Mouse (Mus musculus): ENCODE results near the gene Atg10. TPM values are rescaled to one million over a fixed set of nuclear protein-coding genes. Genes with fewer than 3 reads are reported as not detected.

Gene Atg10
- polyA plus RNA-seq, 1 experiment = 11.1 TPM

- H3K4me1 ChIP-seq (ENCODE audit: control insufficient read depth, insufficient read depth, low read length) = no peaks in the 10 kb centered on the region
- no peak for DNase-seq
- H3K27me3 ChIP-seq (ENCODE audit: control insufficient read depth, insufficient read depth, low read length) = no peaks in the 10 kb centered on the region
- H3K4me3 ChIP-seq (replicated peaks; ENCODE audit: insufficient read depth, low read depth, low read length) = no peak overlapping the region
- TF ChIP-seq CTCF (IDR thresholded peaks at IDR 0.05; ENCODE audit: borderline replicate concordance, insufficient read depth, low read depth, low read length) (no peak), POLR2A (IDR thresholded peaks at IDR 0.05; ENCODE audit: borderline replicate concordance, insufficient read depth, low read length) (no peak)
- no peak overlapping the region for H3K27ac ChIP-seq (ENCODE audit: insufficient read depth, low read length)
These were observed 87.4 kb downstream of the Atg10 start for GRCm38 (mm10) chr13:91136337-91136736.

GRCm38 (mm10) chr13:91133334-91133890 lies 90.4 kb downstream of the Atg10 start:
- TF ChIP-seq CTCF (IDR thresholded peaks at IDR 0.05; ENCODE audit: borderline replicate concordance, insufficient read depth, low read depth, low read length) (no peak), POLR2A (IDR thresholded peaks at IDR 0.05; ENCODE audit: borderline replicate concordance, insufficient read depth, low read length) (no peak)

GRCm38 (mm10) chr13:91129071-91129470 lies 94.7 kb downstream of the Atg10 start:
- no peak overlapping the region for H3K27ac ChIP-seq (ENCODE audit: insufficient read depth, low read length)
- 5% methylated on average over 7 of the region's 7 CpGs for WGBS
- no peak overlapping the region for H3K4me3 ChIP-seq (replicated peaks; ENCODE audit: insufficient read depth, low read depth, low read length)
- no peak for TF ChIP-seq CTCF (IDR thresholded peaks at IDR 0.05; ENCODE audit: borderline replicate concordance, insufficient read depth, low read depth, low read length)
- no peak for TF ChIP-seq POLR2A (IDR thresholded peaks at IDR 0.05; ENCODE audit: borderline replicate concordance, insufficient read depth, low read length)
- DNase-seq = peak; percentile 26 to 29
- no peaks in the 10 kb centered on the region for H3K4me1 ChIP-seq (ENCODE audit: control insufficient read depth, insufficient read depth, low read length)
- no peaks in the 10 kb centered on the region for H3K27me3 ChIP-seq (ENCODE audit: control insufficient read depth, insufficient read depth, low read length)

More at GRCm38 (mm10) chr13:91133334-91133890, 90.4 kb downstream of the Atg10 start:
- no peak for DNase-seq
- no peaks in the 10 kb centered on the region for H3K27me3 ChIP-seq (ENCODE audit: control insufficient read depth, insufficient read depth, low read length)
- WGBS = 88% methylated on average over 5 of the region's 5 CpGs
- no peak overlapping the region for H3K4me3 ChIP-seq (replicated peaks; ENCODE audit: insufficient read depth, low read depth, low read length)
- H3K27ac ChIP-seq (ENCODE audit: insufficient read depth, low read length) = no peak overlapping the region
- no peaks in the 10 kb centered on the region for H3K4me1 ChIP-seq (ENCODE audit: control insufficient read depth, insufficient read depth, low read length)

DNA sequence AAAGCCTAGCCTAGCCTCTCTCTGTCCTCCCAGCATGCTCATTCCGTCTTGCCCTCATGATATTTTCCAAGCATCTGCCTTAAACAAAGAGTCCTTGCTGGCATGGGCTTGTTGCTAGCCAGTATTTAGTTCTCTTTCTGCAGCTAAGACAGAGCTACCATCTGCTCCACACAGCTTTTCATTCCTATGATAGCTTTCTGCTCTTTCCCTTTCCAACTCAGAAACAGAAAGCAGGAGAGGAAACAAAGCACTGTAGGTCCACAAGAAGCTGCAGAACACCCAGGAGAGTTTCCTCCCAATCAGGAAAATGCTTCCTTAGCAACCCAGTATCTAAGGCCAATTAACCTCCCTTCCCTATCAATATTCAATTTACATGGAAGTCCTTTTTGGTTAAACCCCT lies 95.2 kb downstream of the Atg10 start:
- WGBS = 11% methylated on average over 1 of the region's 1 CpGs
- DNase-seq = peak in 1 of 2 experiments; percentile 55
- H3K27ac ChIP-seq (ENCODE audit: insufficient read depth, low read length) = no peak overlapping the region

GRCm38 (mm10) chr13:91118156-91118555 lies 105.6 kb downstream of the Atg10 start:
- no peak overlapping the region for H3K27ac ChIP-seq (ENCODE audit: insufficient read depth, low read length)
- no peaks in the 10 kb centered on the region for H3K4me1 ChIP-seq (ENCODE audit: control insufficient read depth, insufficient read depth, low read length)
- no peak for DNase-seq
- TF ChIP-seq POLR2A (IDR thresholded peaks at IDR 0.05; ENCODE audit: borderline replicate concordance, insufficient read depth, low read length) (no peak), CTCF (IDR thresholded peaks at IDR 0.05; ENCODE audit: borderline replicate concordance, insufficient read depth, low read depth, low read length) (no peak)
- 93% methylated on average over 4 of the region's 4 CpGs for WGBS
- H3K27me3 ChIP-seq (ENCODE audit: control insufficient read depth, insufficient read depth, low read length) = no peaks in the 10 kb centered on the region
- no peak overlapping the region for H3K4me3 ChIP-seq (replicated peaks; ENCODE audit: insufficient read depth, low read depth, low read length)

More for the DNA sequence above, 95.2 kb downstream of the Atg10 start:
- TF ChIP-seq POLR2A (IDR thresholded peaks at IDR 0.05; ENCODE audit: borderline replicate concordance, insufficient read depth, low read length) (no peak), CTCF (IDR thresholded peaks at IDR 0.05; ENCODE audit: borderline replicate concordance, insufficient read depth, low read depth, low read length) (no peak)
- Histone ChIP-seq H3K4me1 (ENCODE audit: control insufficient read depth, insufficient read depth, low read length) (no peaks in the 10 kb centered on the region), H3K27me3 (ENCODE audit: control insufficient read depth, insufficient read depth, low read length) (no peaks in the 10 kb centered on the region), H3K4me3 (replicated peaks; ENCODE audit: insufficient read depth, low read depth, low read length) (no peak overlapping the region)

GRCm38 (mm10) chr13:91114880-91115279 lies 108.9 kb downstream of the Atg10 start:
- WGBS = 91% methylated on average over 3 of the region's 3 CpGs

DNA sequence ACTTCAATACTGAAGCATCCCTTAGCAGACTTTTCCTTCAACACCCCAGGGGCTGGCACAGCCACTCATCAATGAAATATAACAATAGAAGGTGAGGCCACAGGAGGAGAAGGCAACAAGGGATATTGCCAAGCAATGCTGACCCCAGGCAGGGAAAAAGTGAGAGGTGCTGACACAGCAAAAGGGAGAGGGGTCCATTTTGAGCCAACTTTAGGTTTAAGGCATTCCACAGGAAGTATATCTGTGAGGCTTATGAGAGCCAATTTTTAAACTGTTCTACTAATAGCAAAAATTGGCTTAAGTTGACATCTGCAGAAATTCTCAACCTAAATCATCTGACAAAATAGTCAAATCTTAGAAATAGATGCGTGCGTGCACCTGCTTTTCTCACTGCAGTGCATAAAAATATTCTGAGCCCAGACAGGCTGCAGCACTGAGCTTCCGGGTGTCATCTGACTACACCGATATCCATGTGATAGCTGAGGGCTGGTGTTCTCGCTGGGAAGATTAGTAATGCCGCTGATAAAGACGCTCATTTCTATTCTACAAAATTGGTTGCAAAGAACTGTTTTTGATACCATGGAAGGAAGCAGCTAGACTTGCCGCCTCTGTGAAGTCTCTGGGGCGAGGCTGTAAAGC lies 116.3 kb downstream of the Atg10 start:
- Histone ChIP-seq H3K4me3 (replicated peaks; ENCODE audit: insufficient read depth, low read depth, low read length) (no peak overlapping the region), H3K27ac (ENCODE audit: insufficient read depth, low read length) (no peak overlapping the region), H3K27me3 (ENCODE audit: control insufficient read depth, insufficient read depth, low read length) (no peaks in the 10 kb centered on the region), H3K4me1 (ENCODE audit: control insufficient read depth, insufficient read depth, low read length) (no peaks in the 10 kb centered on the region)
- TF ChIP-seq CTCF (IDR thresholded peaks at IDR 0.05; ENCODE audit: borderline replicate concordance, insufficient read depth, low read depth, low read length) (no peak), POLR2A (IDR thresholded peaks at IDR 0.05; ENCODE audit: borderline replicate concordance, insufficient read depth, low read length) (no peak)
- DNase-seq = no peak
- 93% methylated on average over 9 of the region's 9 CpGs for WGBS

More at GRCm38 (mm10) chr13:91114880-91115279, 108.9 kb downstream of the Atg10 start:
- no peaks in the 10 kb centered on the region for H3K27me3 ChIP-seq (ENCODE audit: control insufficient read depth, insufficient read depth, low read length)
- H3K4me1 ChIP-seq (ENCODE audit: control insufficient read depth, insufficient read depth, low read length) = no peaks in the 10 kb centered on the region
- no peak overlapping the region for H3K27ac ChIP-seq (ENCODE audit: insufficient read depth, low read length)
- TF ChIP-seq POLR2A (IDR thresholded peaks at IDR 0.05; ENCODE audit: borderline replicate concordance, insufficient read depth, low read length) (no peak), CTCF (IDR thresholded peaks at IDR 0.05; ENCODE audit: borderline replicate concordance, insufficient read depth, low read depth, low read length) (no peak)
- no peak overlapping the region for H3K4me3 ChIP-seq (replicated peaks; ENCODE audit: insufficient read depth, low read depth, low read length)
- no peak for DNase-seq

GRCm38 (mm10) chr13:91102238-91102637 lies 121.5 kb downstream of the Atg10 start:
- H3K4me1 ChIP-seq (ENCODE audit: control insufficient read depth, insufficient read depth, low read length) = no peaks in the 10 kb centered on the region
- DNase-seq = no peak
- no peaks in the 10 kb centered on the region for H3K27me3 ChIP-seq (ENCODE audit: control insufficient read depth, insufficient read depth, low read length)
- no peak overlapping the region for H3K27ac ChIP-seq (ENCODE audit: insufficient read depth, low read length)
- 86% methylated on average over 3 of the region's 3 CpGs for WGBS
- no peak overlapping the region for H3K4me3 ChIP-seq (replicated peaks; ENCODE audit: insufficient read depth, low read depth, low read length)
- TF ChIP-seq CTCF (IDR thresholded peaks at IDR 0.05; ENCODE audit: borderline replicate concordance, insufficient read depth, low read depth, low read length) = no peak
- no peak for TF ChIP-seq POLR2A (IDR thresholded peaks at IDR 0.05; ENCODE audit: borderline replicate concordance, insufficient read depth, low read length)

All from cerebellum, adult 2 months (tissue).